Mouse (Mus musculus): Measurements from ENCODE around the gene Borcs7. TPM values are rescaled to one million over a fixed set of nuclear protein-coding genes. Genes with fewer than 3 reads are reported as not detected.
"Not testable (repeated sequence)": the region's sequence is repeated elsewhere in the genome, so short reads cannot be mapped to it uniquely, and the experiment has no call there.

Gene Borcs7
- total RNA-seq, 1 experiment from 2014 or later = 18.0 TPM

DNA sequence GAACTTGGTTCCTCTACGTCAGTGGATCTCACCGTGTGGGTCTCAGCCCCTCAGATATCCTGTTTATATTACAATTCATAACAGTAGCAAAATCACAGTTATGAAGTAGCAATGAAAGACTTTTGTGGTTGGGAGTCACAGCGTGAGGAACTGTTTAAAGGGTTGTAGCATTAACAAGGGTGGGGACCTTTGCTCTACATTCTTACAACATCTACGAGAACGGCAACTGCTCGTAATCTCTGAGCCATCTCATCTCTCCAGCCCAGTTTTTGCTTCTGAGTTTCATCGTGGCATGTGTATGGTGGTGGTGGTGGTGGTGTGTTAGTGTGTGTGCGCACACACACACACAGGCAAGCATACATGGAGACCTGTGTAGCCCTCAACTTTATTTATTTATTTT lies 24.5 kb downstream of the Borcs7 start:
- no peak for DNase-seq

DNA sequence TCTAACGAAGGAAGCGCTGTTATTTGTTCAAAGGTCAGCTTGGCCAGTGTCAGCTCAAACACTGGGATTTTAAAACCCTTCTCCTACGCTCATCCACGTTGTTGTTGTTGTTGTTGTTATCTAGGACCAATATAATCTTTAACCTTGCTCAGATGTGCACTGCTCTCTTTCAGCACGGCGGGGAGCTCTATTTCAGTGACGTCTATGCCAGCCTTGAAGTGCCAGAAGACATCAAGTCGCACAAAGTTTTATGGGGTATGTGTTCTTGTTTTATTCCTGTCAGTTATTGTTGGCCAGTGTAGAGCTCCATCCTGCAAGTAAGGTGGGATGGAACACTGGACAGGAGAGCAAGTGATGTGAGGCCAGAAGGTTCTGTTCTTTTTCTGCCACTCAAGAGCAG lies 25.3 kb downstream of the Borcs7 start:
- no peak for DNase-seq

DNA sequence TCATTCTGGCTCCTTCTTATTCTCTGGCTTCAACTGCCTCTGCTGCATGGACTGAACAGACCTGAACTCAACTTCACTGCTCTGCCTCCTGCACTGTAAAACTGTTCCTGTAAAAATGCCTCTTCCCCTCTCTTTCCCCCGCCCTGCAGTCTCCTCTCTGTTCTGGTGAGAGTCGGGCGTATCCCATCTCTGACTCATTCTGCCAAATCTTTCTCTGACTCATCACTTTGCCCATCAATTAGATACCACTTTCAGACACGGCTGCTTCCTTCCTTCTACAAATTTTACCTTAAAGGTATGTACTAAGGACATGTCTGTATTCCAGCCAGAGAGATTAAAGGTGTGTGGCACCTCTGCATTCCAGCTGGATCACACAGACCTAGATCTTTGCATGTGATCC lies 28.4 kb downstream of the Borcs7 start:
- DNase-seq = no peak

DNA sequence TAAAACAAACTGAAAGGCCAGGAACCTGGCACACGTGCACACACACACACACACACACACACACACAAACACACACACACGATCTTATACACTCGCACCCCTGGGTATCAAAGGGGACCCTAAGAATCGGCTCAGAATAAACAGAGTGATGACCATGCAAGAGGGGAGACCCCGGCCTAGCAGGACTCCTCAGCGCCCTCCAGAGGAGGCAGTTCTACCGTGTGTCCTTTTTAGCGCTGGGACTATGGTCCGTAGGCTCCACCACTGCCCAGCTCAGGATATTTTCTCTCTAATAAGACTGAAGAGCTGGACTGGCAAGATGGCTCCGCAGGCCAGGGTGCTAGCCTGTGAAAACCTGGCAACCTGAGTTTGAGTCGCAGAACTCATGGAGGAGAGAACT lies 34.7 kb downstream of the Borcs7 start:
- DNase-seq = no peak

DNA sequence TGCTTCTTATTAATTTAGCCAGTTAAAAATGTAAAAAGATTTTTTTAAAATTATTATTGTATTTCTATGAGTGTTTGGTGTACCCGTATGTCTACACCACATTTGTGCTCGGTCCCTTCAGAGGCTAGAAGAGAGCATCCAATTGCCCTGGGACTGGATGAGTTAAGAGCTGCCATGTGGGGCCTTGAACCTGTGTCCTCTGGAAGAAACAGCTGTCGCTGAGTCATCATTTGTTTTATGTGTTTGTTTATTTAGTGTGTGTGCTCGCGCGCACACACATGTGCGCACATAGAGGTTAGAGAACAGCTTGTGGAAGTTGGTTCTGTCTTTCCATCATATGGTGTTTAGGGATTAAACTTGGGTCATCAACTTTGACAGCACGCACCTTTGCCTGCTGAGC lies 36.4 kb downstream of the Borcs7 start:
- no peak for DNase-seq

DNA sequence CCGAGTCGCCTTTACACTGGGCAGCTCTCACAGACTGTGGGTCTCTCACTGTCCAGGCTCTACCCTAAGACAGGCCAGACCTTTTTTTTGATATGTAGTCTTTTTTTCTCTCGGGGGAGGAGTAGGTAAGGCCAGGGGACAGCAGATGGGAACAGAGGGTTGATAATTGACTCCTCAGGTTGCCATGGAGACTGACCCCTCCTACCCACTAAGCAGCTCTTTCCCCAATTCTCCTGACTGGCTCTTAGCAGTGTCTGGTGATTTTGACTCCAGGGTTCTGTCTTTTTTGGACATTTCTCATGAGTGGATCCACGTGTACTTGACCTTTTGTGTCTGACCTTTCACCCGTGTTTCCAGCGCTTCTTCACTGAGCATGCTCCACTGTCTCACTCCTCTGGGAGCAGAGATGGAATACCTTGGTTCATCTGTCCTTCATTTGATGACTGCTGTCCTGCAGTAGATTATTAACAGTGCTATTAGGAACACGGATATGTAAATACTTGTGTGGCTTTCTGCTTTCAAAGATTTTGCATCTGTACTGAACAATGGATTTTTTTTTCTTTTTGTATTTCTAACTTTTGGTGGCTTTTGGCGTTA lies 37.5 kb downstream of the Borcs7 start:
- DNase-seq = no peak

DNA sequence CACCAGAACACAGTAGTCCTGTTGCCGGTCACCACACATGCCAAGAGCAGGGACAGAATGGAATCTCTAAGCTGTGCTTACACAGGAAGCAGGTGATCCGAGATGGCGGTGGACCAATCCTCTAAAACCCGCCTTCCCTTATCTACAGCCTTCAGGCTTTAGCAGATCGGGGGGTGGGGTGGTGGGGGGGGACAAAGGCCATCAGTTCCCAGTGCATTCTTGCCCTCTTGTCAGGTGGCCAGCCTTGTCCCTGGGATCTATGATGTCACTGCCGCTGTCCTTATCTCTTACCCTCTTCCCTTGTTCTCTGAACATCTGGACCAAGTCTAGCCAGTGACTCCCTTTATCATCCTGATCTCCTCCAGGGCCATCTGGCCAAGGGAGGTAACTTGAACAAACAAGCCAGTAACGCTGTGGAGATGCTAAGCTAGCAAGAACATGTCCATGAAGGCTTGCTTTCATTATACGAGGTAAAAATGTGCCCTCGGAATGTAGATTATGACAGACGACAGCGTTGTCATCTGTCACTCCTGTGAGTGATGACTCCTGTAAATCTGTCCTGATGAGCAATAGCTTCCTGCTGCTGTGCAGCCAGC lies 38.3 kb downstream of the Borcs7 start:
- no peak for DNase-seq

DNA sequence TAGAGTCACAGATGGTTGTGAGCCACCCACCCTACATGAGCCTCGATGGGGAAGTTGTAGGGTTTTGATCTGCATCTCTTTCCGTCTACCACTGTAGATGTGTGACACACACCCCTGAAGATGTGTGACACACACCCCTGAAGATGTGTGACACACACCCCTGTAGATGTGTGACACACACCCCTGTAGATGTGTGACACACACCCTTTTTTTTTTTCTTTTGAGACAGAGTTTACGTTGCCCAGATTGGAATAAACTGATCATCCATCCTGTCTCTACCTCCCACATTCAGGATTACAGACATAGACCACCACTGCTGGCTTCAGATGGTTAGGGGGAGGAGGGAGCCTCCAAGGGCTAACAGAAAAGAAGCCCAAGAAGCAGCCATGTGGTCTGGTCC lies 39.2 kb downstream of the Borcs7 start:
- no peak for DNase-seq

DNA sequence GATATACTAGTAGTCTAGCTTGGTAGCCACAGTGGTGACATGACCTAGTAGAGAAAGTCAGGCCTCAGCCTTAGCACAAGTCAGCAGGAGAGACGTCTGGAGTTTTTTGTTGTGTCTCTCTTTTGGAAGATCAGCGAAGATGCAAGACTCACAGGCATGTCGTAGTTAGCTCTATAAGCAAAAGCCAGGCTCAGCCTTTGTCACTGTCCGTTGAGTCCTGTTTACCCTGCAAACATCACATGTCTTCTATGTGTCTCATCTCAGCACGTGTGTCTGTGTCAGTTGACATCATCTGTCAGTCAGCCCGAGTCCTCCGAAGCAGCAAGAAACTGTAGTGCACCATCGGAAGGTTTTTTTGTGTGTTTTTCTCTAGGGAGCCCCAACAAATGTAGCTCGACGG lies 41.6 kb downstream of the Borcs7 start:
- DNase-seq = no peak

DNA sequence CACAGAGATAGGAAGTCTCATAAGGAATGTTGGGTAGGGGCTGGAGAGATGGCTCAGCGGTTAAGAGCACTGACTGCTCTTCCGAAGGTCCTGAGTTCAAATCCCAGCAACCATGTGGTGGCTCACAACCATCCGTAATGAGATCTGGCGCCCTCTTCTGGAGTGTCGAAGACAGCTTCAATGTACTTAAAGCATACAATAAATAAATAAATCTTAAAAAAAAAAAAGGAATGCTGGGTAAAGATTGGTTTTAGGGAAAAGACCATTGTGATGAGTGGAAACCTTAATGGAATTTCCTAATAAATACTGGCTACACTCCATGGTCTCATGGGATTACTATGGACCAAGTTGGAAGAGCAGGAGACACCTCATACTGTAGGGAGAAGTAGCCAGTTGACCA lies 43.0 kb downstream of the Borcs7 start:
- not testable (repeated sequence) for DNase-seq

DNA sequence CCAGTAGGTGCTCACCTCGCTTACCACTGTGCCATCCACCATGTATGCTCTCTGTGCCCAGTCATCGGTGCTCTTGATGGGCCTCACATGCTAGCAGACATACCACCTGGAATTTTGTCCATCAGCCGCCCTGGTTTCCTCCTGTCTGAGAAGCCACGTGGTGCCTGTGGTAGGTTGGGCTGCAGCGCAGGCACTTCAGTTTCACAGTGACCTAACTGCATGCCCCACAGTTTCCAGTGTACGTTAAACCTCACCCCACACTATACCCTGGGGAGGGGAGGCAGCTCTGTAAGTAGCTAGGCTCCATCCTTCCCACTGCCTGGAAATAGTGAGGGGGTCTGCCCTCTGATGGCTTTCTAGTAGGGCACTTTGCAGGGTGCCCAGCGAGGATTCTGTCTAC lies 43.9 kb downstream of the Borcs7 start:
- no peak for DNase-seq

DNA sequence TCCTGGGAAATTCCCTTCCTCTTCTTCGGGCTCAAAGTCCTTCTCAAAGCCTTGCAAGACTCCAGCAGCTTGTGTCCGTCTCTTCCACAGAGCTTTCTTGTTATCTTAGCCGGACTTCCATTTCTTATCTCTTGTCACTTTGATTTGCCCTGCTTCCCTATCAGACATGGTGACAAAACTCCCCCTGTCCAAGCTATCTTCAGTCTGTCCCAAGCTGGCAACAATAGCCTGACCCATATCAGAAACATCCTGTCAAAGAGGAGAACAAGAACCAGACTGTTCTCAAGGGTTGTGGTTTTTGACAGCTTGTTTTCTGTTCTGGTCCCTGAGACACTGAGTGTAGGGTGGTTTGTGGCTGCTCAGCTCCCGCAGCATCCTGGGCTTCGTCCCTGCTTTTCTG lies 45.5 kb downstream of the Borcs7 start:
- no peak for DNase-seq

DNA sequence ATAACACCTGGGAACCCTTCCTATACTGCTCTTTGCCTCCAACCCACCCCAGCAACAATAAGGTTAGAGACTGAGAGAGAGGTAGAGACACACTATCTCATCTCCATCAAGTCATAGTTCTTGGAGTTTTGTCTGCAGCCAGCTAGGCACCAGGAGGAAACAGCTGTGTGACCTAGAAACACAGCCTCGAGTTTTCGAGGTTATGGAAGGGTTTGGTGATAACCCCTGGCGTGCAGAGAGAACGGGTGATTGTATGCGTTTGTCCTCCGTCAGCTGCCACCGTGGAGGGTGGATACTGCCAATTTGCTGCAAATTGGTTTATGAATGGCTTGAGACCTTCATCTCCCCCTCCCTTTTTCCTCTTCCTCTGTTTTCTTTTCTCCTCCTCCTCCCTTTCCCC lies 47.4 kb downstream of the Borcs7 start:
- no peak for DNase-seq

DNA sequence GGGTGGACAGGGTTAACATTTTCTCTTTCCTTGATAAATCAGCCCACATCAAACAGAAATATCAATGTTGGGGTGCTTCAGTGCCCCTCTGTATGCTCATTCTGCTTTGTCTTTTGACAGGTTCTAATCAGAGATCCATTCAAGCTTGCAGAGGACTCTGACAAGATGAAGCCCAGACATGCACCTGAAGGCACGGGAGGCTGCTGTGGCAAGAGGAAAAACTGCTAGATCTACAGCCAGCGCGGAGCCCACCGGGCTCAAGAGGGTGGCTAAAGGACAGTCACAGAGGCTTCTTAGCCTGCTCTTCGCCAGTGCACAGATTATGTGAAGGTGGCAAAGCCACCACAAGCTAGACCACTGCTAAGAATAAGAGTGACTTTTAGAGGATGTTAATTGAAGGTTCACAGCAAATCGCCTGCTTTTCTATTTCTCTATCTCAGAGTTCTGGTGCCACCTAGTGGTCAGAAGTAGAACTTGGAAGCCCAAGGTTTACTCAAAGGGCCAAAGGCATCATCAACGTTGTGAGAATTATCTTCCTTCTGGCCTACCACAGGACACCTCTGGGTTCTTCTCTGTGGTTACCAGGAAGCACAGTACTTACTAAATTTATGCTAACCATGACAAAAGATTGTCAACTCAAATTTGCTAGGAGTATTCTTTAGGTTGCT lies 50.8 kb downstream of the Borcs7 start:
- peak; percentile 27 for DNase-seq

DNA sequence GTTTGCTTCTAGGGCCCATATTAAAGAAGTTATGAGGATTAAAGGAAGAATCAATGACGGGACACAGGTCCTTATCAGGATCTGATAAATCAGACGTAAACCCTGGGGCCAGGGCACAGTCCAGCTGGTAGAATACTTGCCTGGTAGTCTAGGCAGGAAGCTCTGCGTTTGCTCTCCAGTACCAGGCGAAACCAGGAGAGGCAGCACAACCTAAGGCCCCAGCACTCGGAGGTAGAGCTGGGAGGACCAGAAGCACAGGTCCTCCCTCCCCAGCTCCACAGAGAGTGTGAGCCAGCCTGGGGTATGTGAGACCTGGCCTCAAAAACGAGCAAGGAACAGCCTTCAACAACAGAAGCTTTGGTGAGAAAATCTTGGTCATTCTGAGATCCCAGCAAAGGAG lies 51.9 kb downstream of the Borcs7 start:
- DNase-seq = no peak

DNA sequence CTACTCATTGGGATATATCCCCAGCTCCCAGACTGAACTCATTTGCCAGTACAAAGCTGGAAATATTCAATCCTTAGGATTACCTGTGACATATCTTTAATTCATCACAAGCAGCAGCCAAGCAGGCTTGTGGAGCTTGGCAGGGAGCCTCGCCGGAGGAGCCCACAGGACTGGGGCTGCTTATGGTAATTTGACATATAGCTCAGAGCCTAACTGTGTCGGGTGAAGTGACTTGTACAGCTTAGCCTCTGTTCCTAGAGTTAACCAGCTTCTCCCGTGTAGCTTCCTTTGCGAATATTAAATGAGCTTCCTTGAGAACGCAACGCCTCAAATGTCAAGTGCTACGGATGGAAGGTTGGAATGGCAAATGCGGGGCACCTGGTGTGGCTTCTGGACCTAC lies 55.0 kb downstream of the Borcs7 start:
- no peak for DNase-seq

DNA sequence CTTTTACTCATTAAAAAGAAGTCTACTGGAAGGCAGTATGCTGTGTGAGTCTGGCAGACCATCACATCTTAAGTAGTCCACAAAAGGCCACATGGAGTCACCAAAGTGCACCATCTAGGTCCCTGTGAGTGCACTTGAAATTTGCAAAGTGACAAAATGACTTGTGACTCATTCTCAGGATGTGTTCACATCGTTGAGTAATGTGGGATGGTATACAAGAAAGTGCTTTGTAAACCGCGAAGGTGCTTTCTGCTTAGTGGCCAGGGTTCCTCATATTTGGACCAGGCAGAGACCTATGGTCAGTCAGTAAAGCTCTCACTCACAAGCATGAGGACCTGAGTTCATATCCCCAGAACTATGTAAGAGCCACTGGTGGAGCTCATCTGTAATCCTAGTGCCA lies 58.1 kb downstream of the Borcs7 start:
- DNase-seq = no peak

DNA sequence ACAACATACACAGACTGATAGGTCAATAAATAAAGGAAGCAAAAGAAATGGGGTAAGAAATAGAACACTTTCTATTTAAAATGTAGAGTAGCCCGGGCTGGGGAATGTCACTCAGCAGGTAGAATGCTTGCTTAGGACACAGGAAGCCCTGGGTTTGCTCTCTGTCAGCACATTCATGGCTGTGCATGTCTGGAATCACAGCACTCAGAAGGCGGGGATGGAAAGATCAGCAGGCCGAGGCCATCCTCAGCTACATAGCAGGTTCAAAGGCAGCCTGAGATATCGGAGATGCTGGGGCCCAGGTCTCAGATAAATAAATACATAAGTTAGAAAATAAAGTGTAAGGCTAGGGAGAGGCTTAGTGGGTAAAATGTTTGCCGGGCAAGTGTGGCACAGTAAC lies 62.5 kb downstream of the Borcs7 start:
- DNase-seq = no peak

Other genes starting within 250 kb of the Borcs7 start
- 50.9 and 52.6 TPM in 2 replicates for gene Trim8, start 188.2 kb upstream of the Borcs7 start, total RNA-seq (2021)
- gene Arl3, start 116.7 kb upstream of the Borcs7 start, total RNA-seq (2021) = 50.3 and 61.0 TPM in 2 replicates
- gene Sfxn2, start 116.5 kb upstream of the Borcs7 start, total RNA-seq (2021) = 8.0 and 12.7 TPM in 2 replicates
- 154 and 189 TPM in 2 replicates for gene Wbp1l, start 90.8 kb upstream of the Borcs7 start, total RNA-seq (2021)
- 1.2 and 1.9 TPM in 2 replicates for gene Cyp17a1, start 16.7 kb upstream of the Borcs7 start, total RNA-seq (2021)
- 86.5 and 93.0 TPM in 2 replicates for gene As3mt, start 17.6 kb downstream of the Borcs7 start, total RNA-seq (2021)
- 19.5 and 20.9 TPM in 2 replicates for gene Cnnm2, start 71.7 kb downstream of the Borcs7 start, total RNA-seq (2021)

Measured in adrenal gland, postnatal 25 days (tissue).